Mouse (Mus musculus): ENCODE measurements around the gene Chrna1. TPM values are rescaled to one million over a fixed set of nuclear protein-coding genes. Genes with fewer than 3 reads are reported as not detected.

The Chrna1 gene
- polyA plus RNA-seq, 1 experiment from 2014 or later, result 0.66 TPM

DNA sequence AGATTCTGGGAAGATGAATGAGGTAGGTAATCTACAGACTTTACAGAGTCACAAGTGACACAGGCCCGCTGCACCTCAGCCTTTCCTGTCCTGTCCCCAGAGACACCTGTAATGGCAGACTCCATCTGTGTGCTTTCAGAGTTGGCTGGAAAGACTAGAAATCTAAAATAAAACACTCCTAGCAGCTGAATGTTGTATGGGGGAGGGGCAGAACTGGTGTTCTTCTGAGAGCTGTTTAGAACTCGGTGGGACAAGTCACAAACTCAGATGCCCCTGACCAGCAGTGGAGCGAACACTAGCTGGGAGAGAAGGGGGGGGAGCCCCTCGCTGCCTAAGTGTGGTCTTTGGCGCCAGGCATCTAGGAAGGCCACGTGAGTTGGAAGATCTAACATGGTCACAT lies 8.2 kb downstream of the Chrna1 start:
- WGBS, result 69% methylated on average over 6 of the region's 6 CpGs

DNA sequence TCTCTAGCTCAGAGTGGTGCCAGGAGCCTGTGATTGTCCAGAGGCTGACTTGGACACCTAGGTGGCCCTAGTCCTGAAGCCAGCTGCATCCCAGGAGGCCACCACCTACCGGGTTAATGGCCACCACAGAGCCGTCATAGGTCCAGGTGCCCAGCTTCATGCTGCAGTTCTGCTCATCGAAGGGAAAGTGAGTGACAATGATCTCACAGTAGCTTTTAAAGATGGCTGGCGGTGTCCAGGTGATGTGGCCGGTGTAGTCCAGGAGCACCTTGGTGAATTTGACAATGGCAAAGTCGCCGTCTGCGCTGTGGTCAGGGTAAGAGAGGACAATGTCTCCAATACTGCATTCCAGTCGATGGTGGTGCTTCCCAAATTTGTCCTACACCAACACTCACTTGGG lies 8.8 kb downstream of the Chrna1 start:
- H3K27ac ChIP-seq (ENCODE audit: low read depth, low read length), result no peak overlapping the region
- peaks cover 3% of the 10 kb centered on the region; the same call in 1 of the 2 replicates for H3K27me3 ChIP-seq (replicated peaks; ENCODE audit: control insufficient read depth, insufficient read depth, low read length)
- no peak overlapping the region for H3K4me2 ChIP-seq
- no peak for DNase-seq (ENCODE audit: low spot score)
- 84% methylated on average over 9 of the region's 9 CpGs for WGBS
- ATAC-seq (replicated peaks; ENCODE audit: low FRiP score), result no peak
- no peaks in the 10 kb centered on the region for H3K36me3 ChIP-seq (ENCODE audit: control insufficient read depth, insufficient read depth, low read length)
- H3K4me1 ChIP-seq (replicated peaks; ENCODE audit: control insufficient read depth, insufficient read depth, low read length), result no peaks in the 10 kb centered on the region
- H3K9me3 ChIP-seq (ENCODE audit: control insufficient read depth, low read length), result no peaks in the 10 kb centered on the region
- no peak overlapping the region for H3K4me3 ChIP-seq (ENCODE audit: low read depth, low read length)
- H3K9ac ChIP-seq (ENCODE audit: low read depth, low read length), result no peak overlapping the region

More for the DNA sequence above, 8.2 kb downstream of the Chrna1 start:
- Histone ChIP-seq H3K36me3 (ENCODE audit: control insufficient read depth, insufficient read depth, low read length) (no peaks in the 10 kb centered on the region), H3K27me3 (replicated peaks; ENCODE audit: control insufficient read depth, insufficient read depth, low read length) (peaks cover 3% of the 10 kb centered on the region; the same call in 1 of the 2 replicates), H3K4me2 (no peak overlapping the region), H3K4me1 (replicated peaks; ENCODE audit: control insufficient read depth, insufficient read depth, low read length) (no peaks in the 10 kb centered on the region), H3K27ac (ENCODE audit: low read depth, low read length) (no peak overlapping the region), H3K9me3 (ENCODE audit: control insufficient read depth, low read length) (no peaks in the 10 kb centered on the region), H3K9ac (ENCODE audit: low read depth, low read length) (no peak overlapping the region), H3K4me3 (ENCODE audit: low read depth, low read length) (no peak overlapping the region)
- DNase-seq (ENCODE audit: low spot score) (no peak), ATAC-seq (replicated peaks; ENCODE audit: low FRiP score) (no peak)

DNA sequence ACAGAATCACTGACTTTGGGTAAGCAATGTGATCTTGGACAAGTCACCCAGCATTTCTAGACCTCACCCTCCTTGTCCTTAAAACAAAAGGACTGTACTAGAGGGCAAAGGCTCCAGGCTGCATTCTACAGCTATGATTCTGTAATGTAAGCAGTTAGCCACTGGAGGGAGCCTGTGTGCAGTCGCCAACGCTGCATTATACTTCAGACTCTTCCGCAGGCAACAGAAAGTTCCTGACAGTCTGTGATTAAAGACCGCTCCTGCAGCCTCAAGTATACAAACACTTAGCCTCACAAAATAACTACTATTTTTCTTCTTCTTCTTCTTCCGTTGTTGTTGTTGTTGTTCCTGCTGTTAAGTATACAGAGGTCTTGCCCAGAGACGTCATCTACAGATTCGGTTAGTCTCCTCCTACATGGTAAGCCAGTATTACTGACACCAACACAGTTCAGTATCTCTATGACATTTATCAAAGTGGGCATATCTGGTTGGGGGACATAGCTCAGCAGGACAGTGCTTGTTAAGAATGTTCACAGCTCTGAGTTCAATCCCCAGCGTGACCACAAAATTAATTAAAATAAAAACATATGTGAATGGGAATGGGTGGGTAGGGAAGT lies 13.0 kb downstream of the Chrna1 start:
- peak overlapping the region; percentile 53 for H3K4me2 ChIP-seq
- no peak overlapping the region for H3K4me3 ChIP-seq (ENCODE audit: low read depth, low read length)
- H3K9ac ChIP-seq (ENCODE audit: low read depth, low read length), result no peak overlapping the region
- ATAC-seq (replicated peaks; ENCODE audit: low FRiP score) (peak; percentile 71), DNase-seq (ENCODE audit: low spot score) (no peak)
- H3K4me1 ChIP-seq (replicated peaks; ENCODE audit: control insufficient read depth, insufficient read depth, low read length), result no peaks in the 10 kb centered on the region
- WGBS, result 24% methylated on average over 8 of the region's 8 CpGs
- no peak overlapping the region for H3K27ac ChIP-seq (ENCODE audit: low read depth, low read length)
- H3K27me3 ChIP-seq (replicated peaks; ENCODE audit: control insufficient read depth, insufficient read depth, low read length), result peaks cover 3% of the 10 kb centered on the region; the same call in 1 of the 2 replicates
- no peaks in the 10 kb centered on the region for H3K36me3 ChIP-seq (ENCODE audit: control insufficient read depth, insufficient read depth, low read length)
- H3K9me3 ChIP-seq (ENCODE audit: control insufficient read depth, low read length), result no peaks in the 10 kb centered on the region

DNA sequence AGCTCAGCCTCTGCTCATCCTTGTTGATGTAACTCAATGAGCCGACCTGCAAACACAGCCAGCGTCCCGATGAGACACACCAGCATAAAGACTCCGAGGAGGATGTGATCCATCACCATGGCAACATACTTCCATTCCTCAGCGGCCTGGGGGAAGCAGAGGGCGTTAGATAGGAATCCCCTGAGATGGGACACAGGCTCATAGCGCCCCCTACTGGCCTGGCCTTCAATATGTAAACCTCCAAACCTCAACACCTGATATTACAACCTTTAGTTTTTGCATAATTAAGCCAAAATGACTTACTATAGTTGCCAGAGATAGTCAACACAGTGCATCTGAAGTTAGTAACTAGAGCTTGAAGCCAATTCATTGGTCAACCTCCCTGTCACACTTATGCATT lies 14.0 kb downstream of the Chrna1 start:
- DNase-seq (ENCODE audit: low spot score), result no peak
- Histone ChIP-seq H3K27ac (ENCODE audit: low read depth, low read length) (no peak overlapping the region), H3K4me3 (ENCODE audit: low read depth, low read length) (no peak overlapping the region), H3K4me2 (no peak overlapping the region), H3K27me3 (replicated peaks; ENCODE audit: control insufficient read depth, insufficient read depth, low read length) (peaks cover 3% of the 10 kb centered on the region; the same call in 1 of the 2 replicates), H3K9ac (ENCODE audit: low read depth, low read length) (no peak overlapping the region), H3K36me3 (ENCODE audit: control insufficient read depth, insufficient read depth, low read length) (no peaks in the 10 kb centered on the region), H3K4me1 (replicated peaks; ENCODE audit: control insufficient read depth, insufficient read depth, low read length) (0 out of 2 replicates have a peak, but pooled peaks cover 3% of the 10 kb centered on the region), H3K9me3 (ENCODE audit: control insufficient read depth, low read length) (no peaks in the 10 kb centered on the region)
- 24% methylated on average over 7 of the region's 7 CpGs for WGBS
- no peak for ATAC-seq (replicated peaks; ENCODE audit: low FRiP score)

DNA sequence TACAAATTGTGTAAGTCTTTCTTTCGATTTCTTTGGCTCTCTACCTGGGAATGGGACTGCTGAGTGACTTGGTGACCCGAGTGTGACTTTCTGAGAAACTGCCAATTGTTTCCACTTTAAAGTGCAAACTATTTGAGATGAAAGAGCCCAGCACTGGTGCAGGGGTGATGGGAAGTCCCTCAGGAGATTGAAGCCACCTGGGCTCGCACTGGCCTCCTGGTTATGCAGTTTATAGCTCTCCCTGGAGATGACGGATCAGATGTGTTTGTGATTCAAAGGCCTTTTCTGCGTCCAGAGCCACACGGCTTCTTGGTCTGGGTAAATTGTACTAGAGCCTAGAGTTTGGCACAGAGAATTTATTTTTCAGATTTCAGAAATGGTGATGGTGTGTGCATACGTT lies 16.4 kb downstream of the Chrna1 start:
- 67% methylated on average over 7 of the region's 7 CpGs for WGBS
- no peak overlapping the region for H3K27ac ChIP-seq (ENCODE audit: low read depth, low read length)
- DNase-seq (ENCODE audit: low spot score) (no peak), ATAC-seq (replicated peaks; ENCODE audit: low FRiP score) (no peak)
- H3K36me3 ChIP-seq (ENCODE audit: control insufficient read depth, insufficient read depth, low read length), result no peaks in the 10 kb centered on the region
- H3K9me3 ChIP-seq (ENCODE audit: control insufficient read depth, low read length), result no peaks in the 10 kb centered on the region
- peaks cover 7% of the 10 kb centered on the region; the same call in 1 of the 2 replicates for H3K27me3 ChIP-seq (replicated peaks; ENCODE audit: control insufficient read depth, insufficient read depth, low read length)
- no peak overlapping the region for H3K4me3 ChIP-seq (ENCODE audit: low read depth, low read length)
- no peak overlapping the region for H3K4me2 ChIP-seq
- H3K9ac ChIP-seq (ENCODE audit: low read depth, low read length), result no peak overlapping the region
- H3K4me1 ChIP-seq (replicated peaks; ENCODE audit: control insufficient read depth, insufficient read depth, low read length), result 0 out of 2 replicates have a peak, but pooled peaks cover 3% of the 10 kb centered on the region

DNA sequence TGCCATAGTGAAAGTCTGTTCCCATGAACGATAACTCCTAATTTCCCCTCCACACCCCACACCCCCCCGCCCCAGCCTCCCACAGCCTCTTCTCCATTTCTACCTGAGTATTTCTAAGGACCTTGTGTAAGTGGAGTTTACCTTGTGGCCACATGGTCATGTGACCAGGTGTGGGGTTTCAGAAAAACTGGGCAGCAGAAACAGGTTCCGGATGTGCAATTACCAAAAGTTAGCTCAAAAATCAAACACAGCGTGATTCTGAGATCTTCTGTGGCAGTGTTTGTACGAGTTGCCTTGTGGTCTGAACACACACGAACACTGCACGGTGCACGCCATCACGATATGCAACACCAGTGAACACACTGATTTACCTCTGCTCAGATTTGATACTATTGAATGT lies 17.5 kb downstream of the Chrna1 start:
- Histone ChIP-seq H3K9ac (ENCODE audit: low read depth, low read length) (no peak overlapping the region), H3K27me3 (replicated peaks; ENCODE audit: control insufficient read depth, insufficient read depth, low read length) (0 out of 2 replicates have a peak, but pooled peaks cover 4% of the 10 kb centered on the region), H3K4me2 (no peak overlapping the region), H3K4me1 (replicated peaks; ENCODE audit: control insufficient read depth, insufficient read depth, low read length) (0 out of 2 replicates have a peak, but pooled peaks cover 3% of the 10 kb centered on the region), H3K36me3 (ENCODE audit: control insufficient read depth, insufficient read depth, low read length) (no peaks in the 10 kb centered on the region), H3K4me3 (ENCODE audit: low read depth, low read length) (no peak overlapping the region), H3K9me3 (ENCODE audit: control insufficient read depth, low read length) (no peaks in the 10 kb centered on the region), H3K27ac (ENCODE audit: low read depth, low read length) (no peak overlapping the region)
- DNase-seq (ENCODE audit: low spot score) (no peak), ATAC-seq (replicated peaks; ENCODE audit: low FRiP score) (no peak)
- 88% methylated on average over 9 of the region's 9 CpGs for WGBS

DNA sequence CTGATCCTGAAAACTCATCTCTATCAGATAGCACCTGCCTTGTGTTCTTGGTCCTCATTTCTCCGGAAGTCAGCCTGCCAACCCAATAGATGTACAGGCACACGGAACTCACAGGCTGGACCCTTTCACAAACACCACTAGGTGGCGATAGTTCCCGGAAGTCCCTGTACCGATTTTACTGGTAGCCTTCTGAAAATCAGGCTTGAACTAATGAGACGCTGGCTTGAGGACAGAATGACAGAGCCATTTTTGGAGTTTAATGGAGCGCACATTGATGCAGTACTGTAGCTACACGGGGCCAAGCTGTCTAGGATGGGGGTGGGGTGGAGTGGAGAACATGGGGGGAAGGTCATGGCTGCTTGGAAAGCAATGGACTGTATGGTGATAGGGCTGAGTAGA lies 18.5 kb downstream of the Chrna1 start:
- WGBS, result 5% methylated on average over 8 of the region's 8 CpGs
- H3K4me3 ChIP-seq (ENCODE audit: low read depth, low read length), result peak overlapping the region; percentile 35; the same call in 1 of the 2 replicates
- no peaks in the 10 kb centered on the region for H3K9me3 ChIP-seq (ENCODE audit: control insufficient read depth, low read length)
- H3K27ac ChIP-seq (ENCODE audit: low read depth, low read length), result no peak overlapping the region
- H3K4me2 ChIP-seq, result peak overlapping the region; percentile 71
- 0 out of 2 replicates have a peak, but pooled peaks cover 3% of the 10 kb centered on the region for H3K4me1 ChIP-seq (replicated peaks; ENCODE audit: control insufficient read depth, insufficient read depth, low read length)
- H3K9ac ChIP-seq (ENCODE audit: low read depth, low read length), result no peak overlapping the region
- ATAC-seq (replicated peaks; ENCODE audit: low FRiP score), result peak; percentile 71
- 0 out of 2 replicates have a peak, but pooled peaks cover 4% of the 10 kb centered on the region for H3K27me3 ChIP-seq (replicated peaks; ENCODE audit: control insufficient read depth, insufficient read depth, low read length)
- DNase-seq (ENCODE audit: low spot score), result peak; percentile 47
- no peaks in the 10 kb centered on the region for H3K36me3 ChIP-seq (ENCODE audit: control insufficient read depth, insufficient read depth, low read length)

DNA sequence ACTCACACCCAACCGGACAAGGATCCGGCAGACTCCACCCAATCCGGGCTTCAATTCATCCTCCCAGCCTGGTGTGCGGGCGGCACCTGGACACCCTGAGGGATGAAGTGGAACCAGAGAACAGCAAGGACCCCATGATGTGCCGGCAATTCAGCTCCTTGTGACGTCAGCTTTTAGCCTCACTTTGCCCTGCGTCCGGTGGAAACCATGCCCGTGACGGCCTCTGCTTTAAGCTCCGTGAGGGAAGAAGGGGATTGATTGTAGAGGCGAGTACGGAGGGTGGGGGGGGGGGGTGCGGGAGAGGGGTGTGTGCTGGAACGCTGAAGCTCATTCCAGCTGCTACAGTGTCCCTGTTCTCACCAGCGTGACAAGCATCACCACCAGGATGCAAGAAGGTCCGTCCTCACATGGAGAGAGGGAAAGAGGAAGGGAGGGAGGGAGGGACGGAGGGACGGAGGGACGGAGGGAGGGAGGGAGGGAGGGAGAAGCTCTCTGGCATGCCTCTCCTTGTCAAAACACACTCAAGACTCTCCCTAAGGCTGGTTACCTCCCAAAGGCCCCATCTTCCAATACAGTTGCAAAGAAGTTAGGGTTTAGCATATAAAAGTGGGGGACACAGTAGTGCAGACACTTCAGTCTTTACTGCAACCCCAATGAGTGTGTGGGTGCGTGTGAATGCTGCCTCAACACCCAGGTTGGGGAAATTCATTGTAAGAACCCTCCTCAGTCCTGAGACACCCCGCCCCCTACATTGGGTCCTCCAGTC lies 19.1 kb downstream of the Chrna1 start:
- Histone ChIP-seq H3K4me2 (peak overlapping the region; percentile 71), H3K27me3 (replicated peaks; ENCODE audit: control insufficient read depth, insufficient read depth, low read length) (0 out of 2 replicates have a peak, but pooled peaks cover 4% of the 10 kb centered on the region), H3K9ac (ENCODE audit: low read depth, low read length) (peak overlapping the region; percentile 46; the same call in 1 of the 2 replicates), H3K9me3 (ENCODE audit: control insufficient read depth, low read length) (no peaks in the 10 kb centered on the region), H3K27ac (ENCODE audit: low read depth, low read length) (no peak overlapping the region), H3K36me3 (ENCODE audit: control insufficient read depth, insufficient read depth, low read length) (no peaks in the 10 kb centered on the region), H3K4me1 (replicated peaks; ENCODE audit: control insufficient read depth, insufficient read depth, low read length) (0 out of 2 replicates have a peak, but pooled peaks cover 3% of the 10 kb centered on the region), H3K4me3 (ENCODE audit: low read depth, low read length) (peak overlapping the region; percentile 35)
- DNase-seq (ENCODE audit: low spot score) (no peak), ATAC-seq (replicated peaks; ENCODE audit: low FRiP score) (peak; percentile 10; the same call in 1 of the 2 replicates)
- 3% methylated on average over 22 of the region's 23 CpGs for WGBS

Measured in liver, embryonic 11.5 days (tissue).